Mouse (Mus musculus) thymus, postnatal 36 days (tissue): ENCODE measurements around the gene Tldc2.

Experiments
- DNase-seq, 2 experiments: peaks; one replicate each; pipeline ENCODE4 v3.0.0; 2022; ENCODE audit warnings: mixed read lengths in 2 of 2

The Tldc2 gene

GRCm38 (mm10) chr2:157086796-157087195 is at the start of gene Tldc2:
Gene Tldc2, plus strand, starts transcription at chr2:157087055.
- no peak for DNase-seq

- no peak for DNase-seq
Measured at GRCm38 (mm10) chr2:157037303-157037702, 49.6 kb upstream of the Tldc2 start.

GRCm38 (mm10) chr2:157039900-157040648 is 46.8 kb upstream of the Tldc2 start:
- no peak for DNase-seq

GRCm38 (mm10) chr2:157040649-157041046 is 46.2 kb upstream of the Tldc2 start:
- DNase-seq = no peak

GRCm38 (mm10) chr2:157041421-157041820 is 45.4 kb upstream of the Tldc2 start:
- no peak for DNase-seq

GRCm38 (mm10) chr2:157043556-157043955 is 43.3 kb upstream of the Tldc2 start:
- DNase-seq = no peak

GRCm38 (mm10) chr2:157043987-157044386 is 42.9 kb upstream of the Tldc2 start:
- DNase-seq = no peak

- no peak for DNase-seq
Measured at GRCm38 (mm10) chr2:157045932-157046331, 40.9 kb upstream of the Tldc2 start.

GRCm38 (mm10) chr2:157046956-157047355 is 39.9 kb upstream of the Tldc2 start:
- DNase-seq = no peak

GRCm38 (mm10) chr2:157048395-157049181 is 38.3 kb upstream of the Tldc2 start:
- no peak for DNase-seq

GRCm38 (mm10) chr2:157049831-157050243 is 37.0 kb upstream of the Tldc2 start:
- DNase-seq = no peak

GRCm38 (mm10) chr2:157052448-157052847 is 34.4 kb upstream of the Tldc2 start:
- DNase-seq = no peak

- DNase-seq = no peak
Measured at GRCm38 (mm10) chr2:157053124-157053523, 33.7 kb upstream of the Tldc2 start.

- no peak for DNase-seq
Measured at GRCm38 (mm10) chr2:157053787-157054186, 33.1 kb upstream of the Tldc2 start.

GRCm38 (mm10) chr2:157054297-157054696 is 32.6 kb upstream of the Tldc2 start:
- no peak for DNase-seq

- DNase-seq = no peak
Measured at GRCm38 (mm10) chr2:157054816-157055215, 32.0 kb upstream of the Tldc2 start.

GRCm38 (mm10) chr2:157055721-157056120 is 31.1 kb upstream of the Tldc2 start:
- no peak for DNase-seq

- no peak for DNase-seq
Measured at GRCm38 (mm10) chr2:157057186-157057585, 29.7 kb upstream of the Tldc2 start.

- DNase-seq = no peak
Measured at GRCm38 (mm10) chr2:157057758-157058157, 29.1 kb upstream of the Tldc2 start.

- DNase-seq = peak; percentile 50 to 75
Measured at GRCm38 (mm10) chr2:157058342-157058998, 28.4 kb upstream of the Tldc2 start.

- DNase-seq = no peak
Measured at GRCm38 (mm10) chr2:157059166-157059565, 27.7 kb upstream of the Tldc2 start.

GRCm38 (mm10) chr2:157060037-157060436 is 26.8 kb upstream of the Tldc2 start:
- no peak for DNase-seq

- no peak for DNase-seq
Measured at GRCm38 (mm10) chr2:157060557-157061305, 26.1 kb upstream of the Tldc2 start.
